Mouse (Mus musculus) hematopoietic multipotent progenitor cell, adult 10-12 weeks (in vitro differentiated cells): ENCODE measurements around the gene Cltb. TPM values are rescaled to one million over a fixed set of nuclear protein-coding genes. Genes with fewer than 3 reads are reported as not detected.

Source experiments
- polyA plus RNA-seq: library from polyadenylated mRNA; stranded (reverse); fragments of >175 nt; gene quantifications from 2 replicates; pipeline ENCODE4 v1.2.3, GENCODE M21; 2012; ENCODE audit warnings: low replicate concordance

The Cltb gene
- polyA plus RNA-seq = 37.1 and 61.7 TPM in 2 replicates

DNA sequence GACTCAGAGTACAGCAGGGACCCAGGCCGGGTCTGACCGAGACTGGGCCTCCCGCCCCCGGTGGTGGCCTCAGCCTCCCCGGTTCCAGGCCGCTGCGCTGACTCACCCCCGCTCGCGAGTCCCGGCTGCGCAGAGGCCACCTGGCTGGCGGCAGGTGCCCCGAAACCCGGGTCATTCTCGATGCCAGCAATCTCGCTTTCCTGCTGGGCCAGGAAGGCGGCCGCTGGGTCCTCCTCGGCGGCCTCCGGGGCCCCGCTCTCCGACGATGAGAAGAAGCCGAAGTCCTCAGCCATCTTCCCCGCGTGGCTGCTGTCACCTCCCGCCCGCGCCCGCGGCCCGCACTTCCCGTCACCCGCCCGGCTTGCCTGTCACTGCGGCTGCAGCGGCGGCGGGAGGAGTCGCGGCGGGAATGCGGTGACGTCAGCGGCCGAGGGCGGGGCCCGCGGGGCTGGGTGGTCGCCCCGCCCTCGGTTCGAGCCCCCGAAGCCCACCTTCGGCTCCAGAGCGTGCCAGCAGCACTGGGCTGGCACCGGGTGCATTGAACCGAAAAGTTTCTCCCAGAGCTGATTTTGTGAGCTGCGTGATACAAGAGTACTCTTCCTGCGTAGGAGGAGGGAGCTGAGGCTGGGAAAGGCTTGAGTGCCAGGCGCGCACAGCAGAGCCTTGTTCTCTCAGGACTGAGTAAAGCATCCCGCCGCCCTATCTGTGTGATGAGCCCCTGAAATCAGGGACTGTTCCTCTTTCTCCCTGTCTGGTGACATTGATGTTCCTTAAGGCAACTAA, at the start of gene Cltb:
Cltb (minus strand) TSS at position 373 of the 783 bp plus-strand sequence.

DNA sequence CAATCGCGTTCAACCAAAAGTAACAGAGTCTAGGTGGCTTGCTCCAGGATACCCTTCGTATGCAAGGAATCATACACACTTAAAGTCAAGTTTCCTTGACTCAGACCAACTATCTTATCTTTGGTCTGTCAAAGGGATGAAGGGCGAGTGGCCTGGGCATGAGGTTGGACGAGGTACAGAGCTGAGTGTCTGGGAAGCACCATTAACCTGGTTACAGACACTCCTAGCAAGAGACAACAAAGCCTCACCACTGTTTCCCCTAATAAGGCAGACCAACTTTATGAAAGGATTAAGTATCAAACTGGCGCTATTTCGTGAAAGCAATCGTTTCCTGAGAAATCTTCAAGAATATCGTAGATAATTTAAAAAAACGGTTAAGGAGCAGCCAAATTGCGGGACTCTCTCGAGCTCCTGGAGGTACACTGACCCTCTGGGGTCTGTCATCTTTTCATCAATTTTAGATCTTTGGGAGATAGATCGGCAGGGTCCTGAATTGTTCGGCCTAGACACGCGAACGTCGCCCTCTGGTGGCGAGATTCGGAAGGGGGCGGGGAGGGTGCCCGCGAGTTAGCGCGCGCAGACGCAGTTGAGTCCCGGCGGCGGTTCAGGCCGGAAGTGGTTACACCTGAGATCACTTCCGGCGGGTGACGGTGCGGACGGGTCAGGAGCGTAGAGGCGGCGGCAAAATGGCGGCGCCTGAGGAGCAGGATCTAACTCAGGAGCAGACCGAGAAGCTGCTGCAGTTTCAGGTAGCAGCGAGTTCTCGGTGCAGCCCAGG, 10.2 kb upstream of the Cltb start, which contains the start of gene Faf2:
Faf2 (plus strand) TSS at position 630 of the 778 bp plus-strand sequence.

DNA sequence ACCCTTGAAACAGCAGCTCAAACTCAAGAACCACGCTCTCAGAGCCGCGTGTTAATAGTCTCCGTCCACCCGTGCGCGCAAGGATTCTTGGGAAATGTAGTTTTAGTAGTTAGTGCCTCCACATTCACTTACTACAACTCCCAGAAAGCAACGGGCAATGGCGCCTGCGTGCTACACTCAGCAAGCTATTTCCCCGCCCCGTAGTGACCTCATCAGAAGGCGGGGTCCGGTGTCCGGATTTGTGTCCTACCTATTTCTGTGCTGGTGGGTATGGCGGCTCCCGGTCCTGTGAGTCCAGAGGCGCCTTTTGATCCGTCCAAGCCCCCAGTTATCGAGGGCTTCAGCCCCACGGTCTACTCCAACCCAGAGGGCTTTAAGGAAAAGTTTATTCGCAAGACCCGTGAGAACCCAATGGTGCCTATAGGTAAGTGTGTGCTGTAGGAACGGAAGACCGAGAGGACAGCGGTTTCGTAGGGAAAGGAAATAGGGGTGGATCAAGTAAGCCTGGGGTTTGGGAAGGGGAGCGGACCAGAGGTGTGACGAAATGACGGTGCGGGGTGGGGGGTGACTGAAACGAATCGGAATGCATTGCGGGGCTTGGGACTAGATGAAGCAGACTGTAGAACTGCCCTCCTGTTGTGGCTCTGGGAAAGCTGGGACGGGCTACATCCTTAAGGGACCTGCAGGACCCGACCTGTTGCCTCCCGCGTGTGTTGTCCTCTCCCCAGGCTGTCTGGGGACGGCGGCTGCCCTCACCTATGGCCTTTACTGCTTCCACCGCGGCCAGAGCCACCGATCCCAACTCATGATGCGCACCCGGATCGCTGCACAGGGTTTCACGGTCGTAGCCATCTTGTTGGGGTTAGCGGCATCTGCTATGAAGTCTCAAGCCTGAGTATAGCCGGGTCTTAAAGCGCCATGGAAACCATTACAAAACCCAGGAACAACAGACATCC, 20.9 kb downstream of the Cltb start, which contains the start of the genes Nop16 and Higd2a:
Nop16 (minus strand) TSS at position 95 of the 956 bp plus-strand sequence.
Higd2a (plus strand) TSS at position 212 of the 956 bp plus-strand sequence.

DNA sequence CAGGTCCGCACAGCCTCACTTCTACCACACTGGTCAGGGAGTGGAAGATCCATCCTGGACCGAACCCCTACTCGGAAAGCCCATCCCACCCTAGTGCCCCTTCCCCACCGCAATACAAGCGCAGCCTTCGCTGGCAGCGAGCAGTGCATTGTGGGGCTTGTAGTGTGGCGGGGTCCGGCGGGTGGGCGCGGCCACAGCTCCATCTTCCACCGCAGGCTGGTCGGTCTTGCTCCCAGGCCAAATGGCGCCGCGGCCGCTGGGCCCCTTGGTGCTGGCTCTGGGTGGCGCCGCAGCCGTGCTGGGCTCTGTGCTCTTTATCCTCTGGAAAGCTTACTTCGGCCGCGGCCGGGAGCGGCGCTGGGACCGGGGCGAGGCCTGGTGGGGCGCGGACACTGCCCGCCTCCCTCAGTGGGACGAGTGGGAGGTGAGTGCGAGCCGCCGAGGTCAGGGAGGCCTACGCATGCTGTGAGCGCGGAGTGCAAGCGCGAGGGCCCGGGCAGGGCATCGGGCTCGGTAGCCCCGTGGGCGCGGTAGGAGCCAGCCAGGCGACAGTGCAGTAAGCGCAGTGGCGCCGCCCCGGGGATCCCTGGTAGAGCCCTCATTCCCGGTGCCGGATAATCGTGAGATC, 36.2 kb downstream of the Cltb start, which contains the start of gene Arl10:
Arl10 (plus strand) TSS at position 162 of the 628 bp plus-strand sequence.

DNA sequence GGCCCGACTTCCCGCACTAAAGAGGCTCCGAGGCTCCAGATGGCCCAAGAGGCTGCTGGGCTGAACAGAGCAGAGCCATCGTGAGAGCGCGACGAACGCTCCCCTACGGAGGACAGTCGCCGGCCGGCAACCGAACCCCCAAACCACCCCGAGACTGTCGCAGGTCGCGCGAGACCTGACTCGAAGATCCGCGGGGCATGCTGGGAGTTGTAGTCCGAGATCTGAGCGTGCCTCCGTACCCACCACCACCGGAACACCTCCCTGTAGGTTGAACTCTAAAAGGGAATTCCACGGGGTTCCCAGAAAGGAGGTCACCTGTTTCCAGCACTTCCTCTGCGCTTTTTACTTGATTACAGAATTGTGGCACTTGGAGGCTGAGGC, 46.0 kb downstream of the Cltb start, which contains the start of gene 4833439L19Rik:
4833439L19Rik (minus strand) TSS at position 235 of the 381 bp plus-strand sequence.

Other genes with a start within 250 kb of the Cltb start
- gene Cplx2, start 240.0 kb downstream of the Cltb start, polyA plus RNA-seq = 5.4 and 10.9 TPM in 2 replicates
- gene Thoc3, start 142.5 kb downstream of the Cltb start, polyA plus RNA-seq = 48.5 and 51.5 TPM in 2 replicates
- 2.5 and 6.5 TPM in 2 replicates for gene Simc1, start 107.6 kb downstream of the Cltb start, polyA plus RNA-seq
- 33.1 and 35.0 TPM in 2 replicates for gene 4833439L19Rik, start 45.9 kb downstream of the Cltb start, polyA plus RNA-seq
- 16.0 and 34.8 TPM in 2 replicates for gene Arl10, start 36.3 kb downstream of the Cltb start, polyA plus RNA-seq
- 11.6 and 18.1 TPM in 2 replicates for gene Nop16, start 21.3 kb downstream of the Cltb start, polyA plus RNA-seq
- 18.7 and 114 TPM in 2 replicates for gene Higd2a, start 21.1 kb downstream of the Cltb start, polyA plus RNA-seq
- gene Faf2, start 10.4 kb upstream of the Cltb start, polyA plus RNA-seq = 19.3 and 19.8 TPM in 2 replicates
- 531 and 756 TPM in 2 replicates for gene Rnf44, start 82.6 kb upstream of the Cltb start, polyA plus RNA-seq
- gene Cdhr2, start 90.1 kb upstream of the Cltb start, polyA plus RNA-seq = 0.02 TPM in 1 of 2 replicates, not detected in the other
- gene Gprin1, start 138.5 kb upstream of the Cltb start, polyA plus RNA-seq = not detected in 2 replicates
- gene Sncb, start 155.3 kb upstream of the Cltb start, polyA plus RNA-seq = 0.17 and 0.33 TPM in 2 replicates
- not detected in 2 replicates for gene Eif4e1b, start 172.7 kb upstream of the Cltb start, polyA plus RNA-seq
- 7.5 and 19.6 TPM in 2 replicates for gene Tspan17, start 178.0 kb upstream of the Cltb start, polyA plus RNA-seq